Mouse (Mus musculus): ENCODE measurements around the gene Lhfp.
"Not testable (repeated sequence)": the region's sequence is repeated elsewhere in the genome, so short reads cannot be mapped to it uniquely, and the experiment has no call there.

Gene Lhfp

DNA sequence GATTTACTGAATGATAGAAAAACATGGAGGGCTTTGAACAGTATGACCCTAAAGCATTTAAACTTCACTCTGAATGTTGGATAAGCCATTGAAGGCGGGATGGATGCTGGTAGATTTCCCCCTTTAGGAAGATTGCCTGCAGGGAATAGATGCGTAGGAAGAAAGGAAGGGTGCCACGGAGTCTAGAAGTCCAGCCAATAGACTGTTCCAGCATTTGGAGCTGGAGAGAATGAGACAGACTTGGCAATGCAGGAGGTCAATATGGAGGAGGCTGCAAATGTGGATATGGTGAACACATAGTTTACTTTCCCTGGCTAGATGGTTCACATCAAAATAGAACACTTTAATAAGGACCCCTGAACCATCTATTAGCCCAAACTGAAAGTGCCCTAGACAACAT, 58.9 kb downstream of the Lhfp start:
- no peak for ATAC-seq (ENCODE audit: low TSS enrichment)

DNA sequence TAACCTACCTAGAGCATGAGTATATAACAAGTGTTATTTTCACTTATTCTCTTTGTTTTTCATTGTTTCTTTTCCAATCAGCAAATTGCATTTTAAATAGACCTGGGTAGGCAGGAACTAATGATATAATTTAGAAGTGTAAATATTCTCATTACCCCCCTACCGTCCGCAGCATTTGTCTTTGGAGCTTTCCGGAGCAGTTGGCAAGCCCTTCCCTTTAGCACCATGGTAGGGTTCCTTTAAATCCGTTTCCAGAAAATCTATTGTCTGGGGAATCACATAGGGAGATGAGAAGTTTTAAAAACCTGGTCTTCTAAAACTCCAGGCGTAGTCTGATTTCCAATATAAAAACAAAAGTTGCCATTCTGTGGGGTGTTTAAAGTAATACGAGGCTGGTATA, 59.5 kb downstream of the Lhfp start:
- no peak for ATAC-seq (ENCODE audit: low TSS enrichment)

DNA sequence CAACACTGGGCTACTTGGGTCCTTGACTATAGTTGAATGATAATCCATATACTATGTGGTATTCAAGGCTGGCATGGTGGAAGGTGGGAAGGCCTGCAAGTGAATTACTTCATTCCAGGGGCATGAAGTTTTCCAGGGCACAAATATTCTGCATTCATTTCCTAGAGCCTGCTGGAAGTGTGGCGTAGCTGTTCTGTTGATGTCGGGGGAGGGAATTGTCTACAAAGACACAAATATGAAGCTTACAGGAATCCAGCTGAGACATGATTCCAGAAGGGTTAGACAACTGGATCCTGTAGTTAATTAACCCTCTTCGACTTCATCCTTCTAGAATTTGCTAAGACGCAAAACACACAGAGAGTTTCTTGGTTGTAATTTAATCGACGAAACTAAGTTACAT, 60.4 kb downstream of the Lhfp start:
- ATAC-seq (ENCODE audit: low TSS enrichment) = no peak

DNA sequence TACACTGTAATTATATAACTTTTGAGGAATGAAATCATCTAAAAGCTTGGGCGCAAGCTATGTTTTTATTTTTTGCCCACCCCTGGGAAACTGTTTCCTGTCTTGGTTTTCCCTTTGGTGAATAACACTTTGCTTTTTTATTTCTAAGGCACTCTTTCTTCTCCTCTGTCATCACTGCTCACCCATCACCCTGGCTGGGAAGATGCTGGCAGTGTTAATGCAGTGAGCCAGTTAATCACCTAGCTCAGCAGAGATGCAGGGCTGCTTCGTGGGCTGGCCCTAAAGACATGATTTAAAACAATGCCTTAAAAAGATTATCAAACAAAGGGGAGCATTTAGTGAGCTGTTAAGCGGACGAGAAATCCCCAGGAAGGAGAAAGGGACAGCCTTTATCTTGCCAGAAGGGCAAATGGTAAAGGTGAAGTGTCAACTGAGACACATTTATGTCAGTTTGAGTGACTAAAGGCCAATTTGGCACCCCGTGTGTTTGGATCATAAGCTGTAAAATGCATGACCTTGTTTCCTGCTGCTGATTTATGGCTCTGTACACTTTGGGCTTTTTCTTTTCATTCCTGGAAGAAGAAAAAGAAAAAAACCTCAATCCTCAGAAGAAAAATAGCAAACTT, 60.9 kb downstream of the Lhfp start:
- no peak for ATAC-seq (ENCODE audit: low TSS enrichment)

DNA sequence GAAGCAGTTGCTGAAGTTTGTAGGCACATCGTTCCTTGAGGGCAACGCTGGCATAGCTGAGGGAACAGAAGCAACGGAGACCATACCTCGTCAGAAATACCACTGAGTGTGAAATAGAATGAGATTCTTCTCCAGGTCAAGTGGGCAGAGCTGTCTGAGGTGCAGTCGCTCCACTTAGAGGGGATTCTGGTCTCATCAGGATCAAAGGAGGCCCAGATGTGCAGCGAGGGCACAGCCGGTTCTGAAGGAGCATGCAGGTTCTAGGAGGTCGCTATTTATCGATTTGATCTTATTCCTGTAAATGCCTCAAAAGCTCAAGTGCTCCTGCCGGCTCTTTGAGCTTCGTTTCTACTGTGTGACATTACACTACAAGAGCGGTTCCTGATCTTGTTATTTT, 61.4 kb downstream of the Lhfp start:
- no peak for ATAC-seq (ENCODE audit: low TSS enrichment)

DNA sequence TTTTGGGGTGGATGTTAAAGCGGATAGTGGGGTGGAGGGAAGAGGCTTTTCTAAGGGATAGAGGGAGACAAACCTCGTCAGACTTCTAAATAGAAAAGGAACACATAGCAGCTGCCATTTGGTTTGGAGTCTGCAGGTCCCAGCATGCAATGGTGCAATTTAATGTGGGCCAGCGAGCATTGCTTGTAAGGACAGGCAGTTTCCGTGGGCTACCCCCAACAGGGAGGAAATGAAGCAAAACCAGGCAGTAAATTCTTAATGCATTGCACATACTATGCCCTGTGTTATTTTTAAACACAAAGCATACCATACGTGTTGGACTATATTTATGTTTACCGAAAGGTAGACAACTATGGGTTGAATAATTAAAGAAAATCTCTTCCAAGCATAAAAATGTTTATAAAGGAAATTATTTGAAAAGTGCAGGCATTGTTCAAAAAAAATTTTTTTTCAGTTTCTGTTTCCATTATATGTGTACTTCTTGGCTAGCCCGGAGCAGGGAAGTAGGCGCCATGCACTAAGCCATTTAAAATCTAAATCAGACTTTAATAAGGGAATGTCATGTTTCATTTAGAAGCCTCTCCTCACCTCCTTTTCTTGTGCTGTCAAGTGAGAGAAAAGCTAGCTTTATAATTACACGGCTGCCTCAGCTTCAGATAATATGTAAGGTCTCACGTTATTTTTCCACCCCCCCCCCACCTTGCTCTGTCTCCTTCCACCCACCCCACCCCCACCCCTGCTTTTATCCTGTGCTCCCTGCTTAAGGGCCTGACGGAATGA, 67.5 kb downstream of the Lhfp start:
- no peak for ATAC-seq (ENCODE audit: low TSS enrichment)

DNA sequence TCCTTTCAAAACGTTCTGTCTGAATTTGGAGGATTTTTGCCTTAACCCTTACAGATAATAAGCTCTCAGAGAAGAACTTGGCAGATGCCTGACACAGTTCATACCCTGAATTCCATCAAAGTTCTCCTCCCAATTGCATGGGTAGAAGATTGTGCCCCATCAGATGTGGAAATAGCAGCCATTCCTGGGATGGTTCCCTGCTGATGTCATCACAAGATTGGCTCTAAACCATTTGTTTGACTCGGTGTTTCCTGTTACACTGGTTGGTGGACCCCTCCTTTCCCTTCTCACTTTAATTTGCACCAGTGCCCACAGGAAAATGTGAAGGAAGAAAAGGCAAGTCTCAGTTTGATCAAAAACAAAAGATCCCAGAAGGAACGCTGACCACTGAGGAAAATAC, 68.6 kb downstream of the Lhfp start:
- ATAC-seq (ENCODE audit: low TSS enrichment) = no peak

DNA sequence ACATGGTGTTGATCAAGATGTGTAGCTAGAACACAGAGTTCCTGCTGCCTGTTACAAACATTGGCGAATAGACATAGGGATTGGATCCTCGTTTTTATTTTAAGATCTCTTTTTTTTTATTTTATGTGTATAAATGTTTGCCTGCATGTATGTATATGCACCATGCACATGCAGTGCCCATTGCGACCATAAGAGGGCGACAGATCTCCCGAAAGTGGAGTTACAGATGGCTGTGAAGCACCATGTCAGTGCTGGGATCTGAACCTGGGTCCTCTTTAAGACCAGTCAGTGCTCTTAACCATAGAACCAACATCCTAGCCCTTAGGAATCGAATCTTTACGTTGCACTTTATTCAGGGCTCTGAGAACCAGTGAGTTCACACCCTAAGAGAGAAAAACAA, 70.7 kb downstream of the Lhfp start:
- ATAC-seq (ENCODE audit: low TSS enrichment) = no peak

DNA sequence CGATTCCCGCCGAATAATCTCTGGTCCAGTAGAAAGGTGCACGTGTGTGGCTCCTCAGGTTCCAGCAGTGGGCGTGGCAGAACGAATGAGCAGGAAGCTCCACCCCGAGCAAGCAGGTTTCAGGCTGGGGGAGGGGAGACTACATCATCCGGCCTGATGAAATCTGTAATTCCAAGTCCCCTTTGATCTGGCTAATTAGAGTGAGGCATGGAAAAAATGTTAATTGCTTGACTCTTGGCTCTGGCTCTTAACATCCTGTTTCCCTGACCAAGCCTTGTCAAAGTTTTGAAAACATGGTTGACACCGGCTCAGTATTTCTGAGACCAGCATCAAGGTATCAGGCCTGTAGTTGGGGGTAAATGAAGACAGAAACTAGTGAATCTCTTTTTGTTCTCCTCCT, 77.4 kb downstream of the Lhfp start:
- ATAC-seq (ENCODE audit: low TSS enrichment) = not testable (repeated sequence)

DNA sequence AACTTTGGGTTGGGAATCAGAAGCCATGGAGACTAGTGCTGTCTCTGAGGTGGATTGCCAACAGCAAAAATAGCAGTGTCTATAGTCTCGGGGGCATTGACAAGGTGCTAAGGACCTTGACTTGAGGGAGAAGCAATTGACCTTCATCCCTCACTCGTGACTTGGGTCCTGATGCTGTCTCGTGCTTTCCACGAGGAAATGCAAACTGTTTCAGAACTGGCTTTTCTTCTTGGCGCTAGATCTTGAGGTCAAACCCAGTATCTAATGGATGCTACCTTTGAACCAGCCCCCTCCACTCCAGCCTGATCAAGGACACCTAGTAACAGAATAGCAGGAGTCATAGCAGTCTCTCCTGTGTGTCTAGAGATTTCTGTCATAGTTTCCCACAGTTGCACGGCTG, 78.7 kb downstream of the Lhfp start:
- no peak for ATAC-seq (ENCODE audit: low TSS enrichment)

DNA sequence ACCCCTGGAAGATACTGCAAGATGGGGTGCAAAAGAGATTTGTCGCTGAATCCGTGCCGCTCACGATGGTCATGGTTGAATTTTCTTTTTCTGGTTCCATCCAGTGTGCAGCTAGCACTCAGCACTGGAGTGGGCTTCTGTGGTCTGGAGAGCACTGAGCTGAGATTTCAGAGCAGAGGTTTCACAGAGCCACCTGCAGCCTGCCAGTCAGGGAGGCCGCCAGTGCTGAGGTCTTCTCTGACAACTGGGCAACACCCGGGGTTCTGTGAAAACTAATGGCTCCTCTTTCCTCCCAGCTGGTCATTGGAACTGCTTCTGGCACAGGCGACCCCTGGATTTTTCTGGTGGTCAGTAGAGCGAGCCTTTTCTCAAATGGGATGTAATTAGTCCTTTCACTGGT, 84.2 kb downstream of the Lhfp start:
- ATAC-seq (ENCODE audit: low TSS enrichment) = no peak

DNA sequence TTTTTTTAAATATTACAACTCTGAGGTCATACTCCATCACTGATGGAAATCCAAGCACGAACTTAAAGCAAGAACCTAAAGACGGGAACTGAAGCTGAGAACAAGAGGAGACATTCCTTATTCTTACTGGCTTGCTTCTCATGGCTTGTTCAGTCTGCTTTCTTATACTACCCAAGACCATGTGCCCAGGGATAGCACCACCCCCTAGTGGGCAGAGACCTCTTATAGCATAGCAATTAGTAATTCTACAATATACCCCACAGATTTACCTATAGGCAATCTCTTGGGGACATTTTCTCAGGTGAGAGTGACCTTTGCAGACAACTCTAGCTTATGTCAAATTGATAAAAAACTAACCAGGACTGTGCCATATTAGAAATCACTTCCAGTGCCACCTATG, 97.5 kb downstream of the Lhfp start:
- no peak for ATAC-seq (ENCODE audit: low TSS enrichment)

DNA sequence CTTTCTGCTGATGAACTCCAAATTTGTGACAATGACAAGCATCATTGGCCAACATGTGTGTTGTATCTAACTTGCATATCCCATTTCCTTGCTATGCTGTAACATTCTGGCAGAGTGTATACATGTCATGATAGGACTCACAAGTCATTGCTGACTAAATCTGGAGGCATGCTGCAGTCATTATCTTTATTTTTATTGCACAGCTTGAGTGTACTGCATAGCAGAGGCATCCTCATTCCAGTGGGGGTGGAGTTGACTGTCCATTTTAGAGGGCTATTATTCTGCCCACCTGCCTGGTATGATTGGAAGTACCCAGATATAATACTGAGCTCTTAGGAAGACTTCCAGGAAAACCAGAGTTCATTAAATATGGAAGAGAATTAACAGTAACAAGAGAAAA, 97.9 kb downstream of the Lhfp start:
- ATAC-seq (ENCODE audit: low TSS enrichment) = no peak

DNA sequence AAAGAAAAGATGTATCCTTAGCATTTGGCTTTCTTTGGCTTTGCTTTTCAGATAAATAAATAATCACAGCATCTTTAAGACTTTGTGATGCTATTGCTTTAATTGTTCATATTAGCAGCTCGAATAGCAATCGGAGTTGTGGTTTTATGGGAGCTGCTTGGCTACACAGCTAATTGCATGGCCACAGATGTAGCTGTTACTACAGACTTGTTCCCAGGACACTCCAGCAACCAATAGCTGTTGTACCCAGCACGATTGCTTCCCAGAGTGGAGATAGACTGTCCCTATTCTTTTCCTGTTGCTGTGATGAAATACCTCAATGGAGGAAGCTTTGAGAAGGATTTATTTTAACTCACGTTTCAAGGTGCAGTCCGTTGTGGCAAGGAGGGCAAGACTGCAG, 98.3 kb downstream of the Lhfp start:
- no peak for ATAC-seq (ENCODE audit: low TSS enrichment)

DNA sequence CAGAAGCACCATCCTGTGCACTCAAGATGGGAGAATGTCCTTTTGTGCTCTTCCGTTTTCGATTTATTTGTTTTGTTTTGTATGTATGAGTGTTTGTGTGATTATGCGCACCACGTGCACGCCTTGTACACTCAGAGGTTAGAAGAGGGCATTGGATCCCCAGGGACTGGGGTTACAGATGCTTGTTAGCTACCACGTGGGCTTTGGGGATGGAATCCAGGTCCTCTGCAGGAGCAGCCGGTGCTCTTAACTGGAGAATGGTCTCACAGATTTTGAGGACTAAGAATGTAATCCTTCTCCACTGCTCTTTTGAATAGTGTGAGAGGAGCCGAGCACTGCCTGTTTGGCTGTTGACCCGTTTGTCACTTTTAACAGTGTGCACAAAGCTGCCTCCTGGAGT, 101.2 kb downstream of the Lhfp start:
- ATAC-seq (ENCODE audit: low TSS enrichment) = no peak

DNA sequence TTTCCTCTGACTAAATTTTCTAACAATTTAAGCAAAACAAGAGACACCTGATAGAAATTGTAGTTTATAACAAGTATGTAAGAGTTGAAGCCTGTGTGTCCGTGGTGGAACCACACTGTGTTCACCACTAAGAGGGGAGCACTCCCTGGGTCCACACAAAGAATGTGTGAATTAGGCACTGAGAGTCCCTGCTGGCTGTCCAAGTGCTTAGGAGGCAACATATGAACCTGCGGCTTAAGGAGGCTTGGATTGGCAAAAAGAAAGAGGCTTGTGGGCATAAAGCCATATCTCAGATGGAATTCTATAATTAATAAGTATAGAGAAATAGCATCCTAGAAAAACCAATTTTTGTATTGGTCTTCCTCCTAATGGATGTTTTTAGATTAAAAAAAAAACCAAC, 104.2 kb downstream of the Lhfp start:
- ATAC-seq (ENCODE audit: low TSS enrichment) = no peak

DNA sequence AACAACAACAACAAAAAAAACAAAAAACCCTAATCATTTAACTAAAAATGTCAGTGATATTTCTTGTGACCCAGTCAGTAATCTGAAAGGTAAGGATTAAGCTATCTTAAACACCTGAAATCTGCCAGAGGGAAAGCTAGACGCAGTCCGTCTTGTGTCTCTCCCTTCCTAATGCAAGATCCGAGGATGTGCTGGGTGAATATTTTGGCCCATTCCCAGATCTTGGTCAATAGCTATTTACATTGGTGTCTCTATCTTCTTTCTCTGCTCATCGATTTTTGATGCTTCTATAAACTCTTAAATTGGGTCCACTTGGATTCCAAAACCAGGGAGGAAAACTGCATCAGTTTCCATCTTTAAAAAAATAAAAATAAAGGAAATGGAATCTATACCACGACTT, 104.6 kb downstream of the Lhfp start:
- ATAC-seq (ENCODE audit: low TSS enrichment) = no peak

DNA sequence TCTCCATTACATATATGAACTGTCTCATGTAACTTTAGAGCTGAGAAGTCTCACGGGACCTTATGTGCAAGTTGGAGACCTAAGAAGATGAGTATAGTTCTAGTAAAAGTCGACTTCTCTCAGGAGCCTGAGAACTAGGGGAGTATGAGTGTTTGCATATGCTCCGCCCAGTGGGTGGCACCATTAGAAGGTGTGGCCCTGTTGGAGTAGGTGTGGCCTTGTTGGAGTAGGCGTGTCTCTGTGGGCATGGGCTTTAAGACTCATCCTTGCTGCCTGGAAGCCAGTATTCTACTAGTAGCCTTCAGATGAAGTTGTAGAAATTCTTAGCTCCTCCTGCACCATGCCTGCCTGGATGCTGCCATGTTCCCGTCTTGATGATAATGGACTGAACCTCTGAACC, 105.7 kb downstream of the Lhfp start:
- no peak for ATAC-seq (ENCODE audit: low TSS enrichment)

DNA sequence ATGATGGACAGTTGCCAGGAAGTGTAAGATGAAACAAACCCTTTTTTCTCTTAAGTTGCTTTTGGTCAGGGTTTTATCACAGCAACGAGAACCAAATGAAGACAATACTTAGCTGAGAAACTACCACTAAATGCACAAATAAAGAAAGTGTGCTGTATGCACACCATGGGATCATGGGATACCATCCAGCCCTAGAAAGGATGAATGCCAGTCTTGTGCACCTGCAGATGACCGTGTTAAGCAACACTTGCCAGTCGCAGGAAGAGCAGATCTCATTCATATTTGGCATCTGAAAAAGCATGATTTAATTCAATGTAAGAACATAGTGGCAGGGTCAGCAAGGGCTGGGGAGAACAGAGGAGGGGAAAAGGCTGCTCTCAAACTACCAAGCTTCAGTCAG, 107.4 kb downstream of the Lhfp start:
- no peak for ATAC-seq (ENCODE audit: low TSS enrichment)

DNA sequence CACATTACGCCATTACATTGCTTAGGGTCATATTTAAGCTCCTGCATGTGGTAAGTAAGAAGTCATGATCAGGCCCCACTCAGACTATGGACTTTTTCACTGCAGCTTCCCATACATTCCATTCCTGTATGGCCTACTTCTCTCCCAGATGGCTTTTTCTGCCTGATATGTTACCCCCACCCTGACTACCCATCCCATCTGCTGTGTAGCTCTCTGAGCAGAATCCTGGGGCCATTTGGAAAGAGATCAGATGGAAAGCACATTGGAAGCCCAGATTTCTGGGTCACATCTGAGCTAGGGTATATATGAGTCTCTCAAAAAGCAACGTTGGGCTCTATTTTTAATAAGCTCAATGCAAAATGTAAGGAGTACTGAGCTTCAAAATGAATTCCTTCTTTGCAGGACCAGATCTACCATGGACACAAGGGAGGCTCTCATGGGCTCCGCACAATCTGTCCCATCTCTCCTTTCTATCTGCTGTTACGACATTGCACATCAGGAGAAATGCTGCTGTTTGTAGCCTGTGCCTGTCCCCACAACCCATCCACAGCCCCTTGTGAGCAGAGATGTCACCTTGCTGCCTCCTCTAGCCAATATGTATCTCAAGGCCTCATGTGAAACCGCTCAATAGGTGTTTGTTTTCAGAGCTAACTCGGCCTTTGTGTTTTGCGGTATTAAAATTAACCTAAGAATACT, 108.4 kb downstream of the Lhfp start:
- ATAC-seq (ENCODE audit: low TSS enrichment) = peak; percentile 82

DNA sequence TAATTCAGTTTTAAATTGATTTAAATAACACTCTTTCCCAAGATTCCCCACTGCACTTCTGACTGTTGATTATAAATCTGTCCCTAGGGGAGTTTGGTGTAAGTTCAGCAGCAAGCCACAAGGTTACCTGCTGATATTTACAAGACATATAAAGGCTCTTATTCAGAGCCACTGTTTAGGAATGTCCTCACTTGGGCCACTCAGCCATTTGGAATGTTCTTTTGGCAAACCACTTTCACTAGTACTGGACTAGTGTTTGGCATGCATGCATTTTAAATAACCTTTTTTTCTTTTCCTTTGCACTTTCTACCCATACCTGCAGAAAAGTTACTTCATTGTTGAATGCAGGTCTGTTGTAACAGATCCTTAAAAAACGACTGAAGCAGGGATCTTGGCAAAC, 109.8 kb downstream of the Lhfp start:
- no peak for ATAC-seq (ENCODE audit: low TSS enrichment)

DNA sequence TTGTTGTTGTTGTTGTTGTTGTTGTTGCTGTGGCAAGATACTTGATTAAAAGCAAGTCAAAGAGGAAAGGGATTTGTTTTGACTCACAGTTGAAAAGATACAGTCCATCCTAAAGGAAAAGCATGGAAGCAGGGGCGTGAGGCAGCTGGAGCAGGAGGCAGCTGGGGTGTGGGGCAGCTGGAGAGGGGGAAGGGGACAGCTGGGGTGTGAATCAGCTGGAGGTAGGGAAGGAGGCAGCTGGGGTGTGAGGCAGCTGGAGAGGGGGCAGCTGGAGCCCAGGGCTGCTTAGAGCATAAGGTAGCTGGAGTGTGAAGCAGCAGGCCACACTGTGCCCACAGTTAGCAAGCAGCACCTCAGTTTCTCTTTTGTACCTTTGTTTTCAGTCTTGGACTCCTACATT, 110.3 kb downstream of the Lhfp start:
- no peak for ATAC-seq (ENCODE audit: low TSS enrichment)

DNA sequence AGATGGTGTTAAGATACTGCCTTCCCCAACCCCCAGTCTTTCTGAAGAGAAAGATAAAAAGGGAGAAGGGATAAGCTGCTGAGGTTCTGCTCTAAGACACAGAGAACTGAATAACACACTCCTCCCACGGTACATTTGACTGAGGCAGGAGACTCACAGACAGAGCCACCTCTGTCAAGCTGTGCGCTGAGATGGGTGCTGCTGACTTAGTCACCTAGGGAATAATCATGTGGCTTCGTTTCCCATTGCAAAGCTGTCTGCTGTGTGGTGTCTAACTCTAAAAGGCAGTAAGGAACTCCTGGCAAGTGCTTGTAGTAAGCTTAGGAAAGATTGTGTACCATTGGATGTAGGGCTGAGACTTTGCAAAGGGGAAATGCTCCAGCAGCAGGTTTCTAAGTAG, 120.6 kb downstream of the Lhfp start:
- peak; percentile 92 for ATAC-seq (ENCODE audit: low TSS enrichment)

Measured in frontal cortex, adult (tissue).